Mouse (Mus musculus) intestine, embryonic 14.5 days (tissue): ENCODE data around the gene Gprin1. TPM values are rescaled to one million over a fixed set of nuclear protein-coding genes. Genes with fewer than 3 reads are reported as not detected.

Experiments
- ATAC-seq: fragments of 200-750 bp; cut with Nextera tagmentation; replicated peaks from 2 replicates; pipeline ENCODE4 v1.8.0; 2017; ENCODE audit warnings: low read depth, moderate number of reproducible peaks, moderate TSS enrichment, moderate library complexity; ENCODE audit not compliant: low FRiP score, low TSS enrichment
- DNase-seq: peaks from one replicate; pipeline ENCODE4 v3.0.0-alpha.2; 2018; ENCODE audit warnings: low spot score
- H3K27ac ChIP-seq: fragments of 300-500 bp; sonication (generic); 2 replicates; pipeline ENCODE4 v1.5.1; 2014; ENCODE audit warnings: low read depth, mild to moderate bottlenecking, control low read depth
- H3K27me3 ChIP-seq: fragments of 300-500 bp; sonication (generic); replicated peaks from 2 replicates; pipeline ENCODE4 v1.6.1; 2014; ENCODE audit warnings: low read length, control low read depth; ENCODE audit not compliant: control insufficient read depth, insufficient read depth
- H3K36me3 ChIP-seq: fragments of 300-500 bp; sonication (generic); 2 replicates; pipeline ENCODE4 v1.6.1; 2014; ENCODE audit warnings: low read length, control low read depth; ENCODE audit not compliant: control insufficient read depth, insufficient read depth
- H3K4me1 ChIP-seq: fragments of 300-500 bp; sonication (generic); replicated peaks from 2 replicates; pipeline ENCODE4 v1.6.1; 2014; ENCODE audit warnings: low read length, control low read depth, mixed read lengths; ENCODE audit not compliant: control insufficient read depth, insufficient read depth
- H3K4me2 ChIP-seq: fragments of 300-500 bp; sonication (generic); 2 replicates; pipeline ENCODE4 v1.6.1; 2014; ENCODE audit warnings: low read length
- H3K4me3 ChIP-seq: fragments of 300-500 bp; sonication (generic); 2 replicates; pipeline ENCODE4 v1.5.1; 2014; ENCODE audit warnings: low read depth, low read length, control low read depth, mixed read lengths
- H3K9ac ChIP-seq: fragments of 300-500 bp; sonication (generic); 2 replicates; pipeline ENCODE4 v1.6.1; 2014; ENCODE audit warnings: mild to moderate bottlenecking, low read length
- H3K9me3 ChIP-seq: fragments of 300-500 bp; sonication (generic); 2 replicates; pipeline ENCODE4 v1.6.1; 2016; ENCODE audit warnings: low read length, control low read depth; ENCODE audit not compliant: control insufficient read depth
- WGBS: fragments of 180-500 bp; shearing (Covaris S2); extraction: QIAGEN DNeasy Blood & Tissue Kit; methylation state at CpG from one replicate; pipeline ENCODE4 v1.1.7; 2014; 5-methylcytosine and 5-hydroxymethylcytosine counted together
- polyA plus RNA-seq: library from polyadenylated mRNA; unstranded; fragments of >200 nt; fragmentation: Nextera tagmentation; extraction: Ambion mirVana; gene quantifications from 2 replicates; pipeline ENCODE4 v1.2.1, GENCODE M21; 2014

The Gprin1 gene
- polyA plus RNA-seq, 1 experiment from 2014 or later = 0.81 TPM

DNA sequence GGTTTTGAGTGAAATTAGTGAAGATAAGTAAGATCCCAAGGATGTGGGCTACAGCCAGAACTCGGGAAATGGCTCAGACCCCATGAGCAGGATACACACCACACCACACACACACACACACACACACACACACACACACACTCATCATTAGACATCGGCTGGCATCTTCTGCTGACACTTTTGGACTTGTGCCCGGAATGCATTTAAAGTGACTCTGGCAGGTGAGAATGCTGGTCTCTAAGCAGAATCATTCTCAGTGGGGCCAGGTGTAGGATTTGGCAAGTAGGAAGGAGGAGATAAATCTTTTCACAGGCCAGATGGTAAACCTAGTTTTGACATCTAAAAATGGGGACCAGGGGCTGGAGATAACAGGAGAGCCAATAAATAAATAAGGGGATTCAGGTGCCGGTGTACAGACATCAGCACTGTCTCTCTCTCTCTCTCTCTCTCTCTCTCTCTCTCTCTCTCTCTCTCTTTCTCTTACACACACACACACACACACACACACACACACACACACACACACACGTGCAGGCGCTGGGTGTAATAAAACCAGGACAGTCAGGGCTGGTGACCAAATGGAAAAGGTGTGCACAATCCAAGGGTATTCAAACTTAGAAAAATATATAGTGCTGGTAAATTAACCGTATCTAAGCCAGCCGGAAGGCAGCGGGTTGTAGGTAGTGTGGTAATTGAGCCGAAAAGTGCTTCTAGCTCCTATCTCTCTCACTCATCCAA, 7.6 kb upstream of the Gprin1 start:
- H3K9ac ChIP-seq = no peak overlapping the region
- H3K27me3 ChIP-seq = peaks cover 36% of the 10 kb centered on the region
- WGBS = 48% methylated on average over 10 of the region's 10 CpGs
- no peak for DNase-seq
- no peak for ATAC-seq
- 0 out of 2 replicates have a peak, but pooled peaks cover 3% of the 10 kb centered on the region for H3K4me1 ChIP-seq
- H3K4me2 ChIP-seq = peak overlapping the region; percentile 55
- peak overlapping the region; percentile 31 for H3K4me3 ChIP-seq
- H3K36me3 ChIP-seq = no peaks in the 10 kb centered on the region
- H3K9me3 ChIP-seq = no peaks in the 10 kb centered on the region
- no peak overlapping the region for H3K27ac ChIP-seq

DNA sequence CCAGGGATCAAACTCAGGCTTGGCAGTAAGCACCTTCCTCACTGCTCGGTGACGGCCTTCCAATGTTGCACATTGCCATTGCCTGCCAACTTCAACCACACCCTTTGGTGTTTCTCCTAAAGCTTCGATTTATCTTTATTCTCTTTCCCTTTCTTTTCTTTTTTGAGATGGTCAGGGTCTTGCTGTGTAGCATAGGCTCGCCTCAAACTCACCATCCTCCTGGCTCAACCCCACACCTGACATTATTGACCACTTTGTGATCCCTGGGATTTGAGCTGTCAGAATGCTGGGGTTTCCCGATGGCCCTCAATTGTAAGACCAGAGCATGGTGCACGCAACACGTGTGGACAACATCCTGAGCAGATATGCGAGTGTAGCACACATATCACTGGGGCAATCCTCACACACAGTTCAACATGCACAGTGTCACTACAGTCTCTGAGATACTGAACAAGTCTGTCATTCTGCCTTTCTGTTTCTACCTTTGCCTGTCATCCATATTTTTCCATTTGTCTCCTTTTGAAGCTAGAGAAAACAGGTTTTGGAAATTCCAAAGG, 6.6 kb upstream of the Gprin1 start:
- H3K27ac ChIP-seq = no peak overlapping the region
- H3K4me1 ChIP-seq = 0 out of 2 replicates have a peak, but pooled peaks cover 3% of the 10 kb centered on the region
- WGBS = 86% methylated on average over 8 of the region's 8 CpGs
- ATAC-seq = no peak
- no peak overlapping the region for H3K4me3 ChIP-seq
- H3K36me3 ChIP-seq = no peaks in the 10 kb centered on the region
- H3K9me3 ChIP-seq = no peaks in the 10 kb centered on the region
- no peak for DNase-seq
- H3K4me2 ChIP-seq = no peak overlapping the region
- H3K9ac ChIP-seq = no peak overlapping the region
- H3K27me3 ChIP-seq = peaks cover 39% of the 10 kb centered on the region

DNA sequence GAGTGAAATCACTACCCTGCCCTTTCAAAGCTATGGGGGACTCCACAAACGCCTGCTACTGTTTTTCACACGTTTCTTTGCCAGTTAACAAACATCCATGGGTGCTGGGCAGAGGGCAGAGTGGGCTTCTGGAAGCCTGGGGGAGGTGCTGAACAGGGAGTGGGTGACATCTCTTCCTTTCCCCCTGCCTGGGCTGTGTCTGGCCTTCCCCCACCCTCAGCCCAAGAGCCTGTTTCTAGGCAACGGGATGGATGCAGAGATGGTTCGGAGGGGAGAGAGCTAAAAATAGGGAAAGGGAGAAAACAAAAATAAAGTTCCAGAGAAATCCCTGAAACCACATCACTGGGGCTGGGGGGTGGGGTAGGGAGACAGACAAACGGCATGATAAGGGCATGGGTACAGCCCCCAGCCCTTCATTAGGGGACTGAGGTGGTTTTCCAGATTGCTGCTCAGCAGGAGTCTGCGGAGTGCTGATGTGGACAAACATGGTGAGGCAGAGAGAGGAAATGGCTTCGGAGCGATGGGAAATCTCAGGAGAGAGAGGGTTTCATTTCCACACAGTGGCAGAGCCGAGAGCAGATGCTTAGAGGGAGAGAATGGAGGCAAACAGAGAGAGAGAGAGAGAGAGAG, 5.6 kb upstream of the Gprin1 start:
- Histone ChIP-seq H3K9ac (no peak overlapping the region), H3K27me3 (peaks cover 39% of the 10 kb centered on the region), H3K4me3 (no peak overlapping the region), H3K27ac (no peak overlapping the region), H3K4me1 (0 out of 2 replicates have a peak, but pooled peaks cover 3% of the 10 kb centered on the region), H3K36me3 (no peaks in the 10 kb centered on the region), H3K9me3 (no peaks in the 10 kb centered on the region), H3K4me2 (no peak overlapping the region)
- DNase-seq (no peak), ATAC-seq (no peak)
- WGBS = 29% methylated on average over 9 of the region's 9 CpGs

DNA sequence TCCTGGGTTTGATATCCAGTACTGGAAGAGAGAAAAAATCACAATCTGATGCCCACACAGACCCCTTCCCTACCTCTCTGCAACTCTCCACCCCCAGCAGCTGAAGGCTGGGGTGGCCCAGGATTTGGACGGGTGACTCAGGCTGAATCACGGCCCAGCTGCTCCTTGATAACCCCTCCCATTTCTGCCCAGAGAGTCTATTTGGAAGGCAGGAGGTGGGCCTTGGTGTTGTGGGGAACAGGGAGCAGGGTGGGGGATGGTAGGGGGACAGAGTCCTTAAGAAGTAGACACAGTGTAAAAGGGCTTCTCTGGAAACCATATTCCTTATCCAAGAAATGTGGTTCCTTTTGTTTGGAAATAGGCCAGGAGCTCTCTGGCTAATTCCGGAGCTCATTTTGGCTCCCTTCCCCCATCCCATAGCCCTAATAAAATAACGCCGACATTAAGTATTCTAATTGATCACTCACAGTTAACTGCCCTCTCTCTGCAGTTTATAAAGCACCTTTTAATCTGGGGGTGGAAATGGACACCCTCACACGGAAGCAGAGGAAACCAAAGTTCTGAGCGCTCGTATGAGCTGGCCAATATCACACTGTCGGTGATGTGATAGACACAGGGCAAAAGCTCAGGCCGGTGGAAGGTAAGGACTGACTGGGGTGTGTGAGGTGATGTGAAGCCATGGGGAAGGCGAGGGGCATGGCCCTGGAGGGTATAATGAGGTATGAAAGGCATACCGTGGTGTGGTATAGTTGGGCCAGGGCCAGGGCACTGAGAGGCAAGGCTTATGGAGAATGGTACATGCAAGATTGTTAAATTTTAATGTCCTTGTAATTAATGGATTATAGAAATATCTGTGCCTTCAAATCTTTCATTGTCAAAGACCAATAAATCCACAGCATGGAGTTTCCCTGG, 4.8 kb upstream of the Gprin1 start:
- Histone ChIP-seq H3K27ac (no peak overlapping the region), H3K9me3 (no peaks in the 10 kb centered on the region), H3K9ac (no peak overlapping the region), H3K4me1 (0 out of 2 replicates have a peak, but pooled peaks cover 7% of the 10 kb centered on the region), H3K4me3 (no peak overlapping the region), H3K27me3 (peaks cover 40% of the 10 kb centered on the region), H3K4me2 (no peak overlapping the region), H3K36me3 (no peaks in the 10 kb centered on the region)
- DNase-seq (no peak), ATAC-seq (no peak)
- 43% methylated on average over 12 of the region's 12 CpGs for WGBS

DNA sequence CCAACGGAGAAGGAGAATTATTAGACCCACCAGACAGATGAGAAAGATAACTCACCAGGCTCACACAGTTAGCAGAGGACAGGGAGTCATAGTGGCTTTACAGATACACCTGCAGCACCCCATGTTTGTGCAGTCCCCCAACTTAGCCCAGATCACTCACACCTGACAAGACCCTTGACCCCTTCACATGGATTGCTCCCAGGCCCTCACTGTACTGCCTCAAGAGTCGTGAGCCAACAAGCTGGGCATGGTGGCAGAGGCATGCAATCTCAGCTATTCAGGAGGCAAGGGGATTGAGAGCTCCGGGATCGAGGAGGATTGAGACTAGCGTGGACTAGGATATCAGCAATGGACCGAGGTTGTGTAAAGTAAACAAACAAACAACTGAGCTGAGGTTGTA, 4.1 kb upstream of the Gprin1 start:
- DNase-seq = no peak
- 71% methylated on average over 6 of the region's 6 CpGs for WGBS
- Histone ChIP-seq H3K9me3 (no peaks in the 10 kb centered on the region), H3K9ac (no peak overlapping the region), H3K27me3 (peaks cover 34% of the 10 kb centered on the region), H3K4me3 (no peak overlapping the region), H3K27ac (no peak overlapping the region), H3K36me3 (no peaks in the 10 kb centered on the region), H3K4me1 (0 out of 2 replicates have a peak, but pooled peaks cover 6% of the 10 kb centered on the region), H3K4me2 (no peak overlapping the region)
- ATAC-seq = no peak

DNA sequence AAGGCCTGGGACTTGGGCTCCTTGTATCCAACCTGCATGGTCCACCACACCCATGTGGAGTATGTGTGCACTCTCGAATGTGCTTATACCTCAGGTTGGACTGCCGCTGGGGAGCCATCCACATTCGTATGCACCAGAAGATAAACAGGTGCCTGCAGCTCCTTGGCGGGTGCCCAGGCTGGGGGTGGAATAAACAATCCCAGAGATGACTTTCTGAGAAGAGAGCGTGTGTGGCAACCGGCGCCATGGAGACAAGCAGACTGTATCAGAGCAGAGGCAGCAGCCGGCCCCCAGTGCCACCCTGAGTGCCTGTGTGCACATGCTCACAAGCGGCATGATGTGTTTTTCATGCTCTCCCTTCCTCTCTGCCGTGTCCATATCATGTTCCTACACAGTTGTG, 3.0 kb upstream of the Gprin1 start:
- H3K27me3 ChIP-seq = peaks cover 39% of the 10 kb centered on the region
- WGBS = 66% methylated on average over 10 of the region's 10 CpGs
- no peak overlapping the region for H3K4me3 ChIP-seq
- H3K4me1 ChIP-seq = 0 out of 2 replicates have a peak, but pooled peaks cover 4% of the 10 kb centered on the region
- no peak overlapping the region for H3K9ac ChIP-seq
- no peak overlapping the region for H3K27ac ChIP-seq
- DNase-seq = no peak
- H3K4me2 ChIP-seq = no peak overlapping the region
- no peak for ATAC-seq
- no peaks in the 10 kb centered on the region for H3K36me3 ChIP-seq
- H3K9me3 ChIP-seq = no peaks in the 10 kb centered on the region

DNA sequence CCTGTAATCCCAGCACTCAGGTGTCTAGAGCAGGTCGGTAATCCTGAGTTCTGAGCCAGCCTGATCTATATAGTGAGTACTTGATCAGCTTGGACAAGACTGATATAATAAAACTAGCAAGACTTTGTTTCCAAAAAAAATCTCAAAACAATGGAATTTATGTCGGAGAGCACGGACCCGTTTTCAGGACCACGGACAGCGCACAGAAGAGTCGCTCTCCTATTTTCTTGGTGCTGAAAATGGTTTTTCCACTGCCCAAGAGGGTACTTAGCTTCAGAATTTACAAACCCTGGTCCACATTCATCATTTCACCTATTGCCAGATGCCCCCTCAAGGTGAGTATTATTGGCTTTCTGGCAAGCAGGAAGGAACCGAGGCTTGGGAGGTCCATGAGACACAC, 1.0 kb upstream of the Gprin1 start:
- H3K36me3 ChIP-seq = no peaks in the 10 kb centered on the region
- H3K27ac ChIP-seq = no peak overlapping the region
- H3K4me3 ChIP-seq = no peak overlapping the region
- no peak overlapping the region for H3K4me2 ChIP-seq
- DNase-seq (peak; percentile 88), ATAC-seq (no peak)
- H3K9ac ChIP-seq = no peak overlapping the region
- no peaks in the 10 kb centered on the region for H3K9me3 ChIP-seq
- H3K27me3 ChIP-seq = peaks cover 33% of the 10 kb centered on the region
- WGBS = 3% methylated on average over 8 of the region's 8 CpGs
- 0 out of 2 replicates have a peak, but pooled peaks cover 4% of the 10 kb centered on the region for H3K4me1 ChIP-seq
